In the genomic region with DNA sequence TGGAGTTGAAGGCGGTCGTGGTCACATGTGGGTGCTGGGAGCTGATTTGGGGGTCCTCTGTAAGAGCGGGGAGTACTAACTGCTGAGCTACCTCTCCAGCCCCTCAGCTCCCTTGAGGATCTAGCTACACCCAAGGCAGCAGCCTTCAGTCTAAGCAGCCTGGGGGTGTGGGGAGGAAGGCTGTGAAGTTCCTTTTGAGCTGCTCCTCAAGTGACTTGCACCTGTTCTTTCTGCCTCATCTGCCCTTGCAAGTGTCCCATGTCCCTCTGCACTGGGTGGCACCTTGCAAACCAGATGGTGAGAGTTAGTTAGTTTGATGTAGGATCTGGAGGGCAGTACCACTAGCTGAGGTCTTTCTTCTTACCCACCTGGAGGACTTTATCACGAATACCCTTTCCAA, we compare ENCODE assay signal across 21 mouse cellular contexts. TPM values are rescaled to one million over a fixed set of nuclear protein-coding genes. Genes with fewer than 3 reads are reported as not detected.
"Had no signal": no experiment of that assay in that cellular context is flagged by ENCODE, and none has a peak within 500 bp of the region (broad histone marks: within the 10 kb centered on the region; RNA-seq: fewer than 3 reads in every experiment).

No protein-coding gene starts in this region.

- H3K27me3 ChIP-seq: liver, embryonic 12.5 days; neural tube, embryonic 12.5 days; stomach, embryonic 15.5 days had no signal

- H3K4me2 ChIP-seq: liver, embryonic 12.5 days; lung, embryonic 14.5 days; midbrain, embryonic 12.5 days; neural tube, embryonic 12.5 days; stomach, embryonic 15.5 days had no signal

- DNase-seq: lung, adult 18-20 months; lung, embryonic 14.5 days; lung, postnatal 10 days; lung, postnatal 36 days; midbrain, embryonic 14.5 days; right cerebral cortex, postnatal 14 days had no signal

- H3K36me3 ChIP-seq: stomach, embryonic 15.5 days had no signal

- H3K4me3 ChIP-seq: liver, embryonic 12.5 days; midbrain, embryonic 10.5 days; midbrain, embryonic 12.5 days; neural tube, embryonic 12.5 days; stomach, embryonic 15.5 days had no signal

RNA-seq across cellular contexts. Expression of a gene that starts 55.0 kb away (rescaled TPM):
- total RNA-seq: liver, adult 2 months; megakaryocyte, adult 5-6 weeks; megakaryocyte-erythroid progenitor cell, adult 5-6 weeks; neutrophil, adult 5-6 weeks had no signal
- polyA plus RNA-seq: liver, adult 2 months; liver, embryonic 12.5 days; liver, embryonic 14.5 days; liver, embryonic 16.5 days; lung, embryonic 14.5 days; lung, embryonic 16.5 days; midbrain, embryonic 10.5 days; midbrain, embryonic 12.5 days; midbrain, embryonic 14.5 days; midbrain, embryonic 16.5 days; neural tube, embryonic 12.5 days; neural tube, embryonic 14.5 days had no signal

RNA-seq across cellular contexts. Expression of a gene that starts 58.3 kb away (rescaled TPM):
- total RNA-seq: liver, adult 2 months; megakaryocyte, adult 5-6 weeks; neutrophil, adult 5-6 weeks had no signal
- polyA plus RNA-seq: liver, adult 2 months; liver, embryonic 16.5 days; lung, embryonic 14.5 days; lung, embryonic 16.5 days; midbrain, embryonic 10.5 days; midbrain, embryonic 12.5 days; neural tube, embryonic 12.5 days; neural tube, embryonic 14.5 days; spleen, adult 2 months had no signal
